Mouse (Mus musculus) testis, postnatal 14 days (tissue): ENCODE data around the gene Cacna1d.

Experiments
- DNase-seq: peaks from one replicate; pipeline ENCODE4 v3.0.0; 2021; ENCODE audit warnings: low spot score

Cacna1d gene

DNA sequence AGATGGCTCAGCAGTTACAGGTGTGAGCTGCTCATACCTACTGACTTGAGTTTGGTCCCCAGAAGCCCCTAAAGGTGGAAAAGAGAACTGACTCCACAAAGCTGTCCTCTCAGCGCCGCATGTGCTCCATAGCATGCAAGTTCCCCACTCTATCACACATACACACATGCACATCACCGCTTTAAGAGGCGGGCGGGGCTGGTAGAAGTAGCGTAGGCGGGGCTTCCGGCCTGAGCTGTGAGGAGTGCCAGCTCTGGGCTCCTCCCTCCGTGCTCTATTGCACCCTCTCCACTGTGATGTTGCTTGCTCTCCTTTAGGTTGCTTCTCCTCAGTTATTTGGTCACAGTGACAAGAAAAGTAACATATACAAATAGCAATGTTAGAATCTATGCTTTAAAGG lies 225.5 kb downstream of the Cacna1d start:
- no peak for DNase-seq

DNA sequence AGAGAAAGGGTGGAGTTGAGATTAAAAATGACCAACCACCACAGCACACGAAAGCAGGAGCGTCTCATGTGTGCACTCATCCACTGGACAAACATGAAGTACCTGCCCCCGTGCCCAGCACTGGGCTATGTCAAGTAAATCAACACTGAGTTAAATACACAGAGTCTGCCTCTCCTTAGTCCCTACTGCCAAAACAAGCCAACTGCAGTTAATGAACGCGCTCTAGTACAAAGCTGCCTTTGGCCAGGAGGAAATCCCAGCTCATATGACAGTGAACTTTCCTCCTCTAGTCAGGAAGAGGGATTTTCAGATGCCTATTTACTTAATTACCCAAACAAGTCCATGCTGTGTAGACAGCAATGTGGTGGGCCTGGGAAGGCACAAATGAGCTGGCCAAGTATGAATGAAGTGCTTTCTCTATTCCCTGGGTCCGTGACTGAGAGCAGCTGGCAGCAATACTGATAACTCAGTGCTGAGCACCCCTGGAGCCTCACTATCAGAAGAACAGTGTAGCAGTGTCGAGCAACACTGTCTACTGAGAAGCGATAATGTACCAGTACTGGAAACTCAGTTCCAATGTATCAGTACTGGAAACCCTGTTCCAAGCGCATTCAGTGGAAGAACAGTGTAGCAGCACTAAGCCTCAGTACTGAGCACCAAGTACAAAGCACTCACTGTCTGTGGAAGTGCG lies 229.5 kb downstream of the Cacna1d start:
- no peak for DNase-seq

DNA sequence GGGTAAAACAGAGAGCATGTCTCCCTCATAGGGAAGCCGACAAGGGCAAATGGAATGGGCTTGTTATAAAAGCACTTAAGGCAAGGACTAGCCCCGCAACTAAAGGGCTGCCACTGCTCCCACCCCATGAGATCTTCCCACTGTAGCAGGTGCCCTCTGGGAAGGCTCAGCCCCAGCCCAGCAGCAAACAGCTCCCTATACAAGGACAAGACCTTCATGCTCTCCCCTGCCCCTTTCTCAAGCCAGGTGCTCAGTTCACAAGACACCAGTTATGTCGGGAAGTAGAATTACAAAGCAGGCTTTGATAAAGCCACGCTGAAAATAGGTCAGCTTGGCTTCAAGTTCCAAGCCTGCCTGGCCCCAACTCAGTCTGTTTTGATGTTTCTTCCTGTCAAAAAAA lies 233.6 kb downstream of the Cacna1d start:
- no peak for DNase-seq

DNA sequence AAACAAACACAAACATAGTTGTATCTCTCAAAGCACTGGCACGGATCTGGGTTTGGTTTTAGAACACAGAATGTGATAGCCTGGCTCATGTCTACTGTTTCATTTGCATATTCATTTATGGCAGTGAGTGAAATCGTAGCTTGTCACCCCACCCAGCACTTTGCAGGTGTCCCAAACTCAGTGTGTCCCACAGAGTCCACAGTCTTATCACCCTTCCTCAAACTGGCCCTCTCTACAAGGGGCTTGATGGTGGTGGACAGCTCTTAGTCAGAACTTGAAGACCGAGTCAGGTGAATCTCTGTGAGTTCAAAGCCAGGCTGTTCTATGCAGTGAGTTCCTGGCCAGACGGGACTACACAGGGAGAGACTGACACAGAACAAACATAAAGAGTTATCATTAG lies 234.8 kb downstream of the Cacna1d start:
- DNase-seq: no peak

DNA sequence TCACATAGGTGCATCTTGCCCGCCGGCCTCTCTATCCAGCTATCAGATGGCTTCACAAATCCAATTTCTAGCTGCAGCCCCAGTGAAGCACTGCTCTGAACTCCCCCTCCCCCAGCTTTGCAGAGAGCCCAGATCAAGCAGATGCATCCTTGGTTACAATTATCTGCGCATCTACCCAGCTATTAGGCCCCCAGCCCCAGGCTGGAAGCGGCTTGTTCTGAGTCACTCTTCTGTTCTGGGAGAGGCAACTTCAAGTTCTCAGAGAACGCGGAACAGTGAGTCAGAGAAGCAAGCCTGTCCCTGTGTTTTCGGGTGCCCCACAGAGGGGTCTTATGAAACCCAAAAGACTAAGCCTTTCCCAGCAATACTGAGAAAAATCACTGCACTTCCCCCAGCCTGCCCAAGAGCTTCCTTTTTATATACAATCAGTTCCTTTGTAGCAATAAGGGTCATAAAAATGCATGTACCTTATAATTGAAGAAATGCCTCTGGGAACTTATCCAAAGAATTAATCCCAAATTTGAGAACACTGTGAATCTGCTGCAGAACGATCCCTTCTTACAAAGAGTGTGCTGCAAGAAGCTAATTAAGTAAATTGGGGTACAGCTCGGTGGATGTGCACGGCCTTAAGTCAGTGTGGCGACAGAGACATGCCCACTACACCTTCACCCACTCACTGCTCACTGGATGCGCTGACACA lies 235.4 kb downstream of the Cacna1d start:
- DNase-seq: no peak

DNA sequence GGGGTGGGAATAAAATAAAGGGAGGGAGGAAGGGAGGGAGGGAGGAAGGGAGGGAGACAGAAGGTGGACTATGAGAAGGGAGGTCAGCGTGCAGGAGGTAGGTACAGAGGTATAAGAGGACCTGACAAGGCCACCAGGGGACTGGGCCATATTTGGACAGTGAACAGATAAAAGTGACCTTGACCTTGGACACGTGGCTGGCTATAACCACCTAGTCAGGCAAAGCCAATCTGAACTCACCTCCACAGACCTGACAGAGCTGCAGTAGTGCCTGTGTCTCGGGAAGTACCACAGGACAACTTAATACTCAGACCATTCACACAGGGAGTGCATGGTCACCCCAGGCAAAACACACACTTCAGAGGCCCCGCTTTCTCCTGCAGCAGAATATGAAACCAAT lies 236.5 kb downstream of the Cacna1d start:
- DNase-seq: no peak

DNA sequence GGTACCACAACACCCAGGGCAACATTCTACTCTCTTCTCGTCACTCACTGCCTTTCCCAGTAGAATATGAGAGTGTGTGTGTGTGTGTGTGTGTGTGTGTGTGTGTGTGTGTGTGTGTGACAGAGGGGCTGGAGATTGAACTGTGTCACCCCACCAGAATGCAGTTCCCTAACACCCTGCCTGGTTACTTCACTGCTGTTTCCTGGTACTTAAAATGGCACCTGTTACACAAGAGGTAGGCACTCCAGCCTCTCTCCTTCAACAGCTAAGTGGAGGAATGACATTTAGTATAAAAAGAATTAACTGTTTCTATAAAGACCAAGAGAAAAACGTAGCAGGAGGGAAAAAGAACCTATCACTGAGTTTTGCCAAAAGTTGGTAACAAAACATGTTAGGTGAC lies 238.4 kb downstream of the Cacna1d start:
- DNase-seq: no peak

DNA sequence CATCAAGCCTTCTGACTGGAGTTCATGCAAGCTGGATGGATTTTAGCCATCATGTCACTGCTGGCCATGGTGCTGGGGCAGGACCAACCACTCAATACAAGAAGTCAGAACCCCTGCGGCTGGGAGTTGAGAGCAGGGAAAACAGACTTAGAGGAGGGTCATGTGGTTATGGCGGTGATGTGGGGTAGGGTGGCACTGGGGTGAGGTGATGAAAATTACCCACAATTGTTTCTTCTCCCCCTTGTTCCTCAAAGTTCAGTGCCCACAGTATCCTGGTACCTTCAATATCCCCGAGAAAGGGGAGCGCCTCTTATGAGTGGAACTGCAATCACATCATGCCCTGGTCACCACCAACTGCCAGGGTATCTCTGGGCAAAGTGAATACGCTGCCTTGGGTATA lies 239.9 kb downstream of the Cacna1d start:
- DNase-seq: no peak

DNA sequence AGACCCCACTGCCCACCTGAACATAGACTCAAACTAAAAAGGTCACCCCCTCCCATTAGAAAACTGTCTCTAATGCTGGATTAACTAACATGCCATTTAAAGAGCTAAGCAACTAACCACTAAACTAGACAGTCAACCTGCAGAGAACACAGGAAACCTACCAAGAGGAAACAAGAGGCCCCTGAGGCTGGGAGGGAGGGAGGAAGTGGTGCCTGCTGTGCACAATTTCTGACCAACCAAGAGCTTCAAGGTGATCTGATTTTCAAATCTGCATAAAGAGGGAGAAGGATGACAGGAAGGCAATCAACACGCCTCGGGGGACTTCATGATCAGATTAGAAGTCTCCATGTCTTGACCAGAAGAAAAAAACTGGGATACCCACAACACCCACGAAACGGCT lies 241.7 kb downstream of the Cacna1d start:
- DNase-seq: no peak

DNA sequence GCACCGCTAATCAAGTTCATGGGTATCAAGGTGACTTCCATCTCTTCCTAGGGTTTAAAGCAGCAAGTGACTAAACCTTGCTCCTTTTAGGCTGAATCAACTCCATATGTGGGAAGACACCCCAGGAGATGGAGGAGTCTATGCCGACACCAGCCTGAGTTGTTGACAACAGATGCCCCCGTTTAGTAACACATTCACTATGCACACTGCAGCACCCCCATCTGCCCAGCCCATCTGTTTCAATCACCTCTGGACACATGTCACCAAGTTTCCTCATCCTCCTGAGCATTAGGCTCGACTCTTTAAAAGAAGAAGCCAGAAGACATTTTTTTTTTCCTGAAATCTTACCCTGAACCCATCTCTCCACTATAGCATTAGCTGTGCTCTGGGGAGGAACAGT lies 242.4 kb downstream of the Cacna1d start:
- DNase-seq: no peak

DNA sequence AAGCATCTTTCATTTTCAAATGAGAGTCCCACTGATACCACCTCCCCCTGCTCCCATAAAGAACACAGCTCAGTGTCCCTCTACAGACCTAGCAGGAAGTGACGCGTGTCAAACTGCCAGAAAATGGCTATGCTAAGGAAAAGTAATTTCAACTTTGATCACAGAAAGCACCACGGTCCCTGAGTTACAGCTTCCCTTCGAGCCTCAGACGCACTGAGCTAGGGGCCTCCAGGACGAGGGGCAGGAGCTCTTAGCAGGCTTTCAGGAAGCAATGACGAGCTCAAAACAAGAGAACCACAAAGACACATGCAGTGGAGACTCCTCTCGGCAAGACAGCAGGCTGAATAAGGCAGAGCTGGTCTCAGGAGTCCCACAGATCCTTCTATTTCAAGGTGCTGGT lies 243.1 kb downstream of the Cacna1d start:
- no peak for DNase-seq

DNA sequence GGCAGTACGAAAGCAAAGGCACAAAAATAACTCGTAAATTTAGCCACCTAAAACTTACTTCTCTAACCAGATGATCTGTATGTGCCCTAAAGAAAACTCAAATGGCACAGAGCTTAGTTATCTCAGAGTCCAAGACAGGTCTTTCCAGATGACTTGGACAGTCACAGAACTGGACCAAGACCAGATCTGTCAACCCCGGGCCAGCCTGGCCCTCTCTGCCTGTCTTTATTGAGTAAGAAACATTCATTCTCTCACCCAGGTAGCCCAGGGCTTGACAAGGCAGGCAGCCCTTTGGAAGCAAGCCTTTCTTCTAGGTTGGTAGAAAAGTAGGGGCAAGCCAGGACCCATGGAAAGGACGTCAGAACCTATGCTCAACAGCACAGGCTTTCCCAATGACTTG lies 243.6 kb downstream of the Cacna1d start:
- no peak for DNase-seq

DNA sequence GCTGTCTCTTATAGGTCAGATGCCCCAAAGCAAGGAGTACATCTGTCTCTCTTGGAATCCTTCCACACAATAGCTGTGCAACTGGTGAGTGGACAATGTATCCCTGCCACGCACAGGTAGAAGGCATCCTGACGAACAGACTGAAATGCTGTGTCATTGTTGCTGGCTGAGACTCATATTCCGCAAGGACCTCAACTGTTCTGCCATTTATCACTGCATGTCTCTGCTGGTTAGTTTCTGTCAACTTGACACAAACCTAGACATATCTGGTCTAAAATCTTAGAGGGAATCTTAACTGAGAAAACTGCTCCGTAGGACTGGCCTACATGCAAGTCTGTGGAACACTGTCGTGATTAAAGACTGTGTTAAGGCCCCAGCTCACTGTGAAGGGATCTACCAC lies 246.5 kb downstream of the Cacna1d start:
- DNase-seq: no peak

DNA sequence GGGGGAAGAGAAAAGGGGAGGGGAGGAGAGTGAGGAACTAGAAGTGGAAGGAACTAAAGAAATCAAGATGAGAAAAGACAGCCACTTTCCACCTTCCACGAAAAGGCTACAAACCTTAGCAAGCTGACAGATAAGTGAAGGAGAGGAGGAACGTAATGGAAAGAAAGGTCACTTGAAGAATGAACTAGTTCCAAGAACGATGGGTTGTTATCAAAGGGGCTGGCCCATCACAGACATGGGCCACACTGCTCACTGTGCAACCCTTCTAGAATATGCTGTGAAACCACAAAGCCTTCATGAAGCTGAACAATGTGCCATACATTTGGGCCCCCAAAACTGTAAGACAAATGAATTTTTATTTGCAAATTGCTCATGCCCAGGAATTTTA lies 248.4 kb downstream of the Cacna1d start:
- no peak for DNase-seq

DNA sequence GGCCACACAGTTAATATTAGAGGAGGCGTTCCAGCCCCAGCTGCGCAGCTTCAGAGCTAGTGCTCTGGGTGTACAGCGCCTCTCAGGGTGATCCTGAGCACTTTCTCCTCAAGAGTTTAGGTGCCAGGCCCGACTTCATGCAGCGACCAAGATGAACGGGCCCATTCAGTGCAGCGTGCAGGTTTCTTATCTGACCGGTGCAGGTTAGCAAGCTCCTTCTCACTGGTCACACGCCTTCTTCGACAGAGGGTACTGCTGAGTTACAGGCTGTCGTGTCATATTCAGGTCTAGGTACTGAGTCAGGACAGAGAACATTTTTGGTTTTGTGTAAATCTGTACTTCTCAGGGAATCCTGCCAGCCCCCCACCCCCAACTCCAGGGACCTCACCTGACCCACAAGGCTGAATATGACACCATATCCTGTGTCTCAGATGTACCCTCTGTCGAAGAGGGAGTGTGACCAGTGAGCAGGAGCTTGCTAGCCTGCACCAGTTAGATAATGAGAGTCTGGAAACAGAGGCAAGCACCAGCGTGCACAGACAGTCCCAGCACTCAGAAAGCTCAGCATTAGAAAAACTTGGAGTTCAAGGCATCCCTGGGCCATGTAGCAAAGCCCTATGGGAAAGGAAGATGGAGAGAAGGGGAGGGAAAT lies 249.0 kb downstream of the Cacna1d start:
- no peak for DNase-seq

DNA sequence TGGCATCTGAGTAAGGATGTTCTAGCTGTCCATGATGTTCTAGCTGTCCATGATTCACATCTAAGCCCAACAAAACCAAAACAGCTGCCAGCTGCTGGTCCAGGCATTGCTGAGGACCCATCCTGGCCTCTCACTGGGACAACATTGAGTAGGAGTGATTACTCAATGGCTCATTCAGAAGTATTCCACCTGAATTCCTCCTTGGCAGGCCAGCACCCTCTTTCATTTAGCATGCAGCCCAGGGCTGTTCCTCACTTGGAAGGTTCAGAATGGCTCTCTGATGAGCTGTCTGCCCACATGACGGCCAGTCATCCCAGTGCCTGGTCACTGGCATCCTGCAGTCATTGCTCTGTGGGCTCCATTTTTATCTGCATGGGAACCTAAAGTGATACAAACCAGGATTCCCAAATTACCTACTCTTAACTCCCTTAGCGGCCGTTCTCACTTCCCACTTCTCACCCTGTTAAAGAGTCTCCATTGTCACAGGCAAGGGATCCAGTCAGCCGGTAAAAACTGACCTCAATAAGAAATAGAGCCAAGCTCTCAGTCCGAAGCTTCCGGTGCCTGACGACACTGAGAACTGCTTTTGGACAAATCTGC lies 250.2 kb downstream of the Cacna1d start:
- DNase-seq: no peak

DNA sequence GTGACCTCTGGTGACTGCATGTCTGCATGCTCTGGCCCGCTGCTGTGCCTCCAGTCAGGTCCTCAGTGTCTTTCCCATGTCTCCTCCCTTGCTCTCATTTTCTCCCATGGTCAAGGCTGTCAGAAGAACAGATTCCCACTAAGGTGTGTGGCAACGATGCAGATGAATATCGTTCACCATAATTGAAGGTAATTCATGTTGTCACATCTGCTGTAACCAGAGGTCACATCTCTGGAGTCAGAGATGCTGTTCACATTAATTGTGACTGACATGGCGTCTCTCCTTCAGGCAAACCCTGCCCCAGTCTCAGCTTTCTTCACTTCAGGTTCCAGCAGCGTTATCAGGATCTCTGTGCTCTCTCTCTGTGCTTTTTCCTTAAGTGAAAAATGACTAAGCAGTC lies 252.4 kb downstream of the Cacna1d start:
- no peak for DNase-seq

DNA sequence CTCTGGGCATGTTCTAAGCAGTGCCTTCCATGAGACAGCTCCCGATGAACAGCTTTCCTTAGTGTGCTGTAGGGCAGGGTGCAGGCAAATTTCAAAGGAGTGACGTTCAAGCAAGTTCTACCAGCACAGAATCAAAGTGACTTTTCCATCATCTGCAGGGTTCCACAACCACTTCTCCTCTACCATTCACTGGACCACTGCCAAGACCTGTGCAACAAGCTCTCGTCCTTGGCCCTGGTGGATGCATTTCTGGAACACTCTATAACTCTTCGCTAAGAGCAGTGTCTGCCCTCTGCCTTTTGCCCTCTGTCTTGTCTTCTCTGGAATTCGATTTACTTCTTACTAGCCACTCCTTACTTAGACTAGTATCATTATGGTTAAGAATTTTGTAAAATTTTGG lies 266.1 kb downstream of the Cacna1d start:
- DNase-seq: no peak

DNA sequence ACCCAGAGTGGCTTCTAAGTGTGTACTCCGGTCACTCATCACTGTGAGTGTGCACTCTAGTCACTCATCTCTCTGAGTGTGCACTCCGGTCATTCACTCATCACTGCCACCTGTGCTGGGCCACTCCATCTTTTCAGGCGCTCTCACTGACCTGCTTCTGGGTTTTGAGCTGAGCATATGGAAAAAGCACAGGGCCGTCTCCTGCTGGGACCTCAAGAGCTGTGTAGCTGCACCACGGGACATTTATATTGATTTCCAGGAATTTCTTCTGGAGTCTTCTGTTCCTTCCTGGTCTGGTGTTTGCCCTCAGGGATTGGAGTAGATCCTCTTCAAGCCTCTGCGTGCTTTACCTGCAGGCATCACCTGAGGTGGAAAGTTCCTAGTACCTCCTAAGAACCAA lies 269.2 kb downstream of the Cacna1d start:
- DNase-seq: no peak

DNA sequence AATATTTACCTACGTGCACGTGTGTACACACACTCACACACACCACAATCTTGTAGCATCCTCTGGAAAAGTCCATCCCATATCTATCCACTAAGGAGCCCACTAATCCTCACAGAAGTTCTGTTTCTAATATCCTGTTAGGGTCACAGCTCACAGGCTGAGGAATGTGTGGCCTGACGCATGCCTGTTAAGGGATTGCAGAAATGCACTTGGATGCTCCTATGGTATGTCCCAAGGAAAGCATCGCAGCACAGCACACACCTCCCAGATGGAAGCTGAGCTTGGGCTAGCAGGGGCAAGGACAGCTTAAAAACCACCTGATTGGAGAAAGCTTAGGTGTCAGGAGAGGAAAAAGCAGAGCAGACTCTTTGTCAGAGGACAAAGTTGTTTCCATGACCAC lies 271.4 kb downstream of the Cacna1d start:
- no peak for DNase-seq

DNA sequence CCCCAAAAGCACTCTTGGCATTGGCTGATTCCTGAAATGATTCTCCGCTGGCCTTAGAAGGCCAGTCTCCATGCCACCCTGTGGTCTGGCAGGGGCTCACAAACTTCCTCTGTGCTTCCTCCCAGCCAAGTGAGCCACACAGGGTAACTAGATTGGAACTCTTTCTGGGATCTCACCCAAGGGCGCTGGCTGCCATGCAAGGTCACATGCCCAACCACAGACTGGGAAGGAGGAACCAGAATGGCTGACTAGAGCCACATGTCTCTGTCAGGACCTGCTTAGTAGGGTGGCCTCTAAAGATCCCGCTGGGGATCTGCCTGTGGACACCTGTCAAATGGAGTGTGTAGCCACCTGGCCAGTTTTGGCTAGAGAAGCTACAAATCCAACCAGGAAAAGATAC lies 273.1 kb downstream of the Cacna1d start:
- no peak for DNase-seq

DNA sequence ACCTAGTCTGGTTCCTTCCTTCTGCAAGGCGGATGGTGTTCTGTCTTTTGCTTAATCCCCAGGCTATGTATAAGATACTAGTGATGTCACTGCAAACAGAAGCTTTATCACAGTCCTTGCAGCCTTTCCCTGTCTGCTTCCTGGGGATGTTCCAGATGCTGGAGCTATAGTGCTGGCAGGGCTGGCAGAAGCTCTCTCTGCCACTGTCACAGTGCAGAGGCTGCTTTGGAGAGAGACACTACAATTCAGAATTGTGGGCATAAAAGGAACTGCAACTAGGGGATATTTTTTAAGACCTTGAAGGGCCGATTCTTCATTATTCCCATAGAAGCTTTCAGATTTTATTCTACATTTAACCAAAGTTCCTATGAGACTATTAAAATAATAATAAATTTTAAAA lies 274.1 kb downstream of the Cacna1d start:
- DNase-seq: no peak

DNA sequence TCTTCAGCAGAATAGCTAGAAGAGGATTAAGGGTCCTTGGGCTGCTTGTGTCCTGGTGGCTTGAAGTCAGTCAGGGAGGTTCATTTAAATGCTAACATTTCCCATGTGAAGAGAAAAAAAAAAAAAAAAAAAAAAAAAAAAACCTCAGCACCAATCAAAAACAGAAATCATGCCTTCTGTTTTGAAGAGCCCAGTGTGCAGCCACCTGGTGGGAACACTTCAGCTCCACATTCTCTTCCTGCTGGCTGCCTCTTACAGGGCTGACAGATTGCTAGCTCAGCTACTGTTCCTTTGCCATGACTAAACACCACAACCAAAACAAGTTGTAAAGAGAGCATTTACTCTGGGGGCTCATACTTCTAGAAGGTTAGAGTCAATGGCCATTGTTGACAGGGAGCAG lies 283.1 kb downstream of the Cacna1d start:
- DNase-seq: no peak
